Mouse (Mus musculus) embryo, embryonic 11 days (tissue): ENCODE data around the gene Col8a2.

Source experiments
- DNase-seq: peaks from one replicate; pipeline ENCODE4 v3.0.0-alpha.2; 2015

Gene Col8a2

DNA sequence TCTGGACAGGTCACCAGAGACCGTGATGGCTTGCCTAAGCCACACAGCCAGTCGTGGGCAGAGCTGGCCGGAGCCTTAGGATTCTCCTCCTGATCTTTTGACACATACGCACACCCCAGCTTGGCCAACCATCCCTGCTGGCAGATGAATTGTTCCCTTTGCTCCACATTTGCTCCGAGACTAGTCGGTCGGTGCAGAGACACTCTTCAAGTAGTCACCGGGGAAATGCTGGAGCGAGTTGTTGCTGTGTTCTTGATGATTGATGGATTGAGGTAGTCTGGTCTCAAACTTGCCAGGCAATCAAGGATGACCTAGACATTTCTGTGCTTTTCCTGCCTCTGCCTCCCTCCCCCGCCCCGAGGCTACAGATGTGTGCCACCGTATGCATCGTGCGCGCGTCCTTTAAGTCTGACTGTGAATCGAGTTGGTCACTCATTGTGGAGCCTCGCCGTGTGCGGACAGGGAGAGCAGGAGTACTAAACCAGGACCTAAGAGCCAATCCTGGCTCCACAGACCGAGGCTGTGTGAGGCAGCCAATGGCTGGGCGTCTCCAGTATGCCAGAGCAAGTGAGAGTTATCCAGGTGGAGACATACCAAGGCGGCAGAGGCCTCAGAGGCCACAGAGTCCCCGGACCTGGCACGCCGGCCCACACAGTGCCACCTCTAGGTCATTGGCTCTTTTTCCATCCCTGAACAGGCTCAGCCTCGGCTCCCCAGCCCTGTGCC, 15.2 kb downstream of the Col8a2 start:
- peak; percentile 52 for DNase-seq

DNA sequence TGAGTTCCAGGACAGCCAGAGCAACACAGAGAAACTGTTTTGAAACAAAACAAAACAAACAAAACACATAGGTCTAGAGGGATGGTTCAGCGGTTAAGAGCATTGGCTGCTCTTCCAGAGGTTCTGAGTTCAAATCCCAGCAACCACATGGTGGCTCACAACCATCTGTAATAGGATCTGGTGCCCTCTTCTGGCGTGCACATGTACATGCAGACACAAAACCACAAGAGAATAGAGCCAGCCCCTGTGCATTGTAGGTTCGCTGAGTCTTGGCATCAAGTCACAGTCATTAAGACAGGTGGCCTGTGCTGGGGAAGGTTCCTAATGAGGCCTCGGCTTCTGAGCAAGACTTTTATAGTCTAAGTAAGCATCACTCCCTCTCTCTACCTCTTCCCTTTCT, 17.3 kb downstream of the Col8a2 start:
- DNase-seq: no peak

DNA sequence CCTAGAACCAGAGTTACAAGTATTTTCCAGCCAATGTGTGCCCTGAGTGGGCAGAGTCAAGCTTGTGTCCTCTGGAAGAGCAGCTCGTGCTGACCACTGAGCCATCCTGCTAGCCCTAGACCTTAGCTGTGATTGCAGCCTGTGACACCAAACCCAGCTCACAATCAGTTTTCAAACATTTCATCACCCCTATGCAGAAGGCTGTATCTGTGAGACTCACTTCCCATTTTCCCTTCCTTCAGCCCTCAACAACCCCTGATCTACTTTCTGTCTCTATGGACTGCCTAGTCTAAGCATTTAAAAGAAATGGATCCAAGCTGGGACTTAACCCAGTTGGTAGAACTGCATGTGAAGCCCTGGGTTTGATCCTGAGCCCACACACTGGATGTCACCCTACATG, 18.8 kb downstream of the Col8a2 start:
- no peak for DNase-seq

DNA sequence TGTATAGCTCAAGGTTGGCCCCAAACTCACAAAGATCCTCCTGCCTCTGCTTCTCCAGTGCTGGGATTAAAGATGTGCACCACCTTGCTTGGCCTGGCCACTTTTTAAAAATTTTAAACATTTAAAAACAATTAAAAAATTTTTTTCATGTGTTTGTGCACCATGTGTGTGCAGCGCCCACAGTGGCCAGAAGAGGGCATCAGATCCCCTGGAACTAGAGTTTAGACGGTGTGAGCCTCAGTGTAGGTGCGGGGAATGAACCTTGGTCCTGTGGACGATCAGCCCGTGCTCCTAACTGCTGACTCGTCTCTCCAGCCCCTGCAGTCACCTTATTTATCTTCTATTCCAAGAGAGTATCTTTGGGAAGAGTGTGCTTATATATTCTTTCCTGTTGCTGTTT, 19.5 kb downstream of the Col8a2 start:
- DNase-seq: no peak

DNA sequence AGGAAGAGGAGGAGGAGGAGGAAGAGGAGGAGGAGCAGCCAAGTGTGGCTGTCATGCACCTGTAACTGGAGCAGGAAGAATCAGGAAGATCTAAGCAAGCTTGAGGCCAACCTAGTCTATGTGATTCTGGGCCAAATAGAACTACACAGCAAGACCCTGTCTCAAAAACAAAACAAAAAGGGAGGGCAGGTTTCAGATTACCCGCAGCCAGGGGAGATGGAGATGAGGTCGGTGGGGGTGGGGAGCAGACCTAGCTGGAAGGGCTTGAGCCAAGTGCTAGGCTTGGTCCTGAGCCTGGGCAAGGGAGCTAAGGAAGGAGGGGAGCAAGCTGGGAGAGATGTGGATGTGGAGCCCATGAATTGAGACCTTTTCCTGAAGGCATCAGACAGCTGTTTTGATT, 20.2 kb downstream of the Col8a2 start:
- DNase-seq: no peak

DNA sequence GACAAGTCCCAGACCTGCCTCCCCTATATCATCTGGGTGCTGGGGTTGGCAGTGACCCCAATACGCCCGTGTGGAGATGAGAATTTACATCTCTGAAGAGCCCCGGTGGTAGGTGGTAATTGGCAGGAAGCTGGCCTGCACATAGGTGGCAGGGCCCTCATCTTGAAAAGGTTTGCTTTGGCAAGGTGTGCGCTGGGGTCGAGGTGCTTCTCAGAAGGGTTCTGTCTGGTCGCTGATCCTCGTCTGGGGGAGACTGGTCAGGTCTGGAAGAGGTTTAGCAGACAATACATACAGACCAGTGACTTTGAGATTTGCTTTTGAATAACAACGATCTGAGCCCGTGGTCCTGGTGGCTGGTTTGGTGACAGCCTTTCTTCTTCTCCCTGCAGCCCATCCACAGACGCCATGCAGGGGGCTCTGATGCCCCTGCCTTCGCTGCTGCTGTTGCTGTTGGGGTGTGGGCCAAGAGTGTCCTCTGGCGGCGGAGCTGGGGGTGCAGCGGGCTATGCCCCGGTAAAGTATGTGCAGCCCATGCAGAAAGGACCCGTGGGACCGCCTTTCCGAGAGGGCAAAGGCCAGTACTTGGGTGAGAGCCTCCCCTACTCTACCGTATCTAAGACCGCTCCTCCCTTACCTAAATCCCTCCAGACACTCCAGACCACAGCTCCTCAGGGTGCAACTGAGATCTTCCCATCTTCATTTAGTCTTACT, 22.8 kb downstream of the Col8a2 start:
- DNase-seq: peak; percentile 63

DNA sequence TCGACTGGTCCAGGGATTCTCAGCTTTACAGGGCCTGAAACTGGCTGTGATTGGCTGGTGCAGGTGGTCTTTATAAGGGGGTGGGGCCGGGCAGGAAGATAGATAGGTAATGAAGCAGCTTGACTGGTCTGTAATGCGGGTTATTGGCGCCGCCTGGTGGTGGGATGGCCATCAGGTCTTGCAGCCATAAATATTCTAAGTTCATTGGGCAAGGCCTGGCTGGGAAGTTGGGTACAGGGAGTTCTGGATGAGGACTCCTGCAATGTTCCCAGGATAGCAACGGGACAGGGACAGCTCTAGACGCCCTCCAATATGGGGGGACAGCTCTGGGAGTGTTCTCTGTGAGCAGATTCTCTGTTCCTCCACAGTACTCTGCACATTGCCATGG, 23.3 kb downstream of the Col8a2 start:
- peak; percentile 90 for DNase-seq

DNA sequence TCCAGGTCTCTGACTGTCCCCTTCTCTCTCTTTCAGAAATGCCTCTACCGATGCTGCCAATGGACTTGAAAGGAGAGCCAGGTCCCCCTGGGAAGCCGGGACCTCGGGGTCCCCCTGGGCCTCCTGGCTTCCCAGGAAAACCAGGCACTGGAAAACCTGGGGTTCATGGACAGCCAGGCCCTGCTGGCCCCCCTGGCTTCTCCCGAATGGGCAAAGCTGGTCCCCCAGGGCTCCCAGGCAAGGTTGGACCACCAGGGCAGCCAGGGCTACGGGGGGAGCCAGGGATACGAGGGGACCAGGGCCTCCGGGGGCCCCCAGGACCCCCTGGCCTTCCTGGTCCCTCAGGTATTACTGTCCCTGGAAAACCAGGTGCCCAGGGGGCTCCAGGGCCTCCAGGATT, 23.8 kb downstream of the Col8a2 start:
- DNase-seq: no peak

DNA sequence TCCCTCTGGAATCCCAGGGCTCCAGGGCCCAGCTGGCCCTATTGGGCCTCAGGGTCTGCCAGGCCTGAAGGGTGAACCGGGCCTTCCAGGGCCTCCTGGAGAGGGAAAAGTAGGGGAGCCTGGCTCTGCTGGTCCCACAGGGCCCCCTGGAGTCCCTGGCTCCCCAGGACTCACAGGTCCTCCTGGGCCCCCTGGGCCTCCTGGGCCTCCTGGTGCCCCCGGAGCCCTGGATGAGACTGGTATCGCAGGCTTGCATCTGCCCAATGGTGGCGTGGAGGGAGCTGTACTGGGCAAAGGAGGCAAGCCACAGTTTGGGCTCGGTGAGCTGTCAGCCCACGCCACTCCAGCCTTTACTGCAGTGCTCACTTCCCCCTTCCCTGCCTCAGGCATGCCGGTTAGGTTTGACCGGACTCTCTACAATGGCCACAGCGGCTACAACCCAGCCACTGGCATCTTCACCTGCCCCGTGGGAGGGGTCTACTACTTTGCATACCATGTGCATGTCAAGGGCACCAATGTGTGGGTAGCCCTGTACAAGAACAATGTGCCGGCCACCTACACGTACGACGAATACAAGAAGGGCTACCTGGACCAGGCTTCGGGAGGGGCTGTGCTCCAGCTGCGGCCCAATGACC, 25.1 kb downstream of the Col8a2 start:
- no peak for DNase-seq

DNA sequence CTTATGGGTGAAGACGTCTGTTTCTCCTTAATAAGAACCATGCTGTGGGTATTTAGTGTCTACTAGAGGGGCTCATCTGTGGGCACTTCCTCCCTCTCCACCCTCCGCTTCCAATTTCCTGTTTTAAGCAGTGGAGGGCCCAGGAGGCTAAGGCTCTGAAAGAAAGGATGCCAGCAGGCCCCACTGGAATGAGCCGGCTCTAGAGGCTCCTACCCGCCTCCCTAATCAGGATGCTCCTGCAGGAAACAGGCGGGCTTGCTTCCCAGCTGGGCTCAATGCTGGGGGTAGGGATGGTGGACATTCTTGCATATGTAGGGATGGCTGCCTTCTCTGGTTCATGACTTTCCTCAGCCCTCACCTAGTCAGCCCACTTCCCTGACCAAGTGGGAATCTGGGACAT, 26.6 kb downstream of the Col8a2 start:
- DNase-seq: no peak

DNA sequence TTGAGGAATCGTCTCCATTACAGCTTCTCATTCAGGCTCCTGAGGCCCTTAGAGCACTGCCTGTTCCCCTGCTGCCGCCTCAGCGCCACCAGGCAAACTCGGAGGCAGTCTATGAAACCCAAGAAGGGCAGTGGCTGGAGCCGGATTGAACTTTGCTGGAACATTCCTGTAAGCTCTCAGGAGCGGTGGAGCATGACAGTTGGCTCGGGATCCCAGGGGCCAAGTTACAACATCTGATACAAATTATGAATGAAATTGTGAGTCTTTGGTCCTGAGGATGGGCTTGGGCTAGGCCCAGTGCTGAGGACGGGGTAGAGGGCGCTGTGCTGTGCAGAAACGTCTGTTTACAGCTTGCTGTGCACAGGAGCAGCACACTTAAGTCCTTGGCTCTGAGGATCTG, 27.8 kb downstream of the Col8a2 start:
- DNase-seq: peak; percentile 63

DNA sequence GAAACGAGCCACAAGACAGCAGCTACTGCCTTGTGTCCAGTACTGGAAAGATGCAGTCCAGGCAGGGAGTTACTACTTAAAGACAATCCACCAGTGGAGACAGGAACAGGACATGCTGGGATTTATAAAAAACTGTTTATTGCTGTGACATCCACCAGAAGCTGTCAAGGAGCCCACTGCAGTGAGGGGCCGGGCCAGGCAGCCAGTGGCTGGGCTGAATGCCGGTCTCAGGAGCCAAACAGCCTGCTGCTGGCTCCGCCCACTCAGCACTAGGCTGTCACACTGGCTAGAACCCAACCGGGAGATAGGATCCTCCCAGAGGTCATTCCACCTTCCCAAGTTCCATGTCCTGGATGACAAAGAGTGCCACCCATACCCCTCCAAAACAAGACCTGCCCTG, 29.3 kb downstream of the Col8a2 start:
- DNase-seq: no peak

DNA sequence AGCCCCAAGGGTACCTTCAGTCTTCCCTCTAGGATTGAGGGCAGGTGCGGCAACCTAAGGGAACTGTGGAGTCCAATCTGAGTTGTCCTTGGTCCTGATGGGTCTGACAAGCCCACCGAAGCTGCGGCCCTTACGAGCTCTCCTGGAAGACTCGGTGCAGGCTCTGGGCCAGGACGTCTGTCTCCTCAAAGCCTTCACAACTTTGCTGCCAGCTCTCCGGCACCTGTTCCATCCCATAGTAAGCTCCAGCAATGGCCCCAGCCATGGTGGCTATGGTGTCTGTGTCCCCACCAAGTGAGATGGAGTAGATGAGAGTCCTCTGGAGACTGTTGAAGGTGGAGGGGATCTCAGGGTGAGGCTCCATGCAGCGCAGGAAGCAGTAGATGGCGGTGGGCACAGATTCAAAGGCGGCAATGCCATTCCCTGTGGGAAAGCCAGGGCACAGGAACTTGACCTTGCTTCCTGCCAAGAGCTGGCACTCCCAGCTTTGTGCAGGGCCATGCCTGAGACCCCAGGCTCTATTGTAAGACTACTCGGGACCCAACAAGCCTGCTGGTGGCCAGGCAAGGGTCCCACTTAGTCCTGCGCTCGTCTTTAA, 29.9 kb downstream of the Col8a2 start:
- DNase-seq: no peak

DNA sequence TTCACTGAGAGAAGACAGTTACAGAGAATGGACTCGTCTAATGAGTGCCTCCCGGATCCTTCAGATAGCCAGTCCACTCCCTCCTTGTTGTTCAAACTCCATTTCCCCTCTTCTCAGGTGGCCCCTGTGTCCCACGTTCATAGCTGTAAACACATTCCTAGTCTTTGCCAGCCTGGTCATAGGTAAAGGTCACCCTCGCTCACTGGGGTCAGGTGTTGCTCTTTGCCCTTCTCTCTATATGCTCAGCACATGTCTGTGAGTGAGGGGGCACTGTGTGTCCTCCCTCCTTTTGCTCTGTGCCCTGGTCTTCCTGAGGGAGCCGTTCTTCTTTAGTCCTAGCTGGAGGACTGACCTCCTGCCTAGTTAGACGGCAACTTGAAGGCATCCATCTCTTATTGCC, 33.2 kb downstream of the Col8a2 start:
- no peak for DNase-seq

DNA sequence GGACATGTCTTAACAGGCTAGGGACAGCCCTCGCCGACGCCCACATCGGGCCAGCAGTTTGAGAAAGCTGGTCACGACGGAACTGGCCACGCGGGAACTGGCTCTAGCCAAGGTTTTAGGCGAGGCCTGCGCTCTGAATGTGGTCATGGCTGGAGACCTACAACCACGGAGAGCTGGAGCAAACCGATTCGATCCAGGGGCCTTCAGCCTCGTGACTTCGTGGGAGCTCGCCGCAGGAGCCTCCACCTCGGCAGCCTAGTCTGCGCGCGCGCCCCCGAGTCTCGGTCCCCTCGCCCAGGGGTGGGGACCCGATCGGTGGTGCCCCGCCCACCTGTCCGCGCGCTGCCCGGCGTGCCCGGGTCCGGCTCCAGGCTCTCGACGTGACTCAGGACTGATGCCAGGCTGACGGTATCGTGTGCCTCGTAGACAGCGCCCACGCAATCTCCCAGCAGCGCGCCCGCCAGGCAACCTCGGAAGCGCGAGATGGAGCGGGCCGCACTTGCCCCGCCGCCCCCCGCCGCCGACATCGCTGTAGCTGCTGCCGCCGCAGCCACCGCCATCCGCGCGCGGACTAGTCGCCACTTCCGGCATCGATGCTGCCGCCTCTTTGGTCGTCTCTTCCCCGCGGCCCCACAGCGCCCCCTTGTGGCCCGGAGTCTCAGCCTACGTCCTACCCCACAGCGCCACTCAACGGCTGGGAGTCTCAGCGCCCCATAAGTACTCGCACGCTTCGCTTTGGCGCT, 34.7 kb downstream of the Col8a2 start, which contains the start of gene Adprhl2:
Adprhl2 (minus strand) TSS at position 593 of the 743 bp plus-strand sequence.
- peak; percentile 97 for DNase-seq

DNA sequence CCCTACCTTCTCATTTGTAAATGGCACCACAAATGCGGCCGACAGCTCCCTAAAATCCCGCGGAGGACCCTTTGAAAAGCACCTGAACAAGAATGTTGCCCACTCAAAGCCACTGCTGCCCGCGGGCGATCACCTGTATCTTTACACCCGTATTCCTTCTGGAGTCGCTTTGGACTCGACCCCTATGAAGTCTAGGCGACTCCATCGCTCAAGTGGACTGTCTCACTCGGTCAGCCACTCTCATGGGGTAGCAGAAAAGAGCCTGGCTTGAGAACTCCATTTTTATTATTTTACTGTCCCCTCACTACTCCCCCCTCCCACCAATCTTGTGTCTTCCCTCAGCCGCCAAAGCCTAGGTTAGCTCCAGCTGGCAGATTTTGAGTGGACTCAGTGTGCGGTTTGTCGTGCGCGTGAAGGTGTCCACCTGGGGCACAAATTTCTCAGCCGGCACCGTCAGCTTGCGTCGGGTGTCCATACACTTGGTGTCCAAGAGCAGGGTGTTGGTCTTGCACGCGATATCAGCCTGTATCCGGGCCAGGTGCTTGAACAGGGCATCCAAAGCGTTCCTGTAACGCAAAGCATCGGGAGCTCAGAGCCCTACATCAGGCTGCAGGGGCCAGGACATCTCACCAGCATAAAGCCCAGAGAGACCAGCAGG, 35.4 kb downstream of the Col8a2 start:
- no peak for DNase-seq

DNA sequence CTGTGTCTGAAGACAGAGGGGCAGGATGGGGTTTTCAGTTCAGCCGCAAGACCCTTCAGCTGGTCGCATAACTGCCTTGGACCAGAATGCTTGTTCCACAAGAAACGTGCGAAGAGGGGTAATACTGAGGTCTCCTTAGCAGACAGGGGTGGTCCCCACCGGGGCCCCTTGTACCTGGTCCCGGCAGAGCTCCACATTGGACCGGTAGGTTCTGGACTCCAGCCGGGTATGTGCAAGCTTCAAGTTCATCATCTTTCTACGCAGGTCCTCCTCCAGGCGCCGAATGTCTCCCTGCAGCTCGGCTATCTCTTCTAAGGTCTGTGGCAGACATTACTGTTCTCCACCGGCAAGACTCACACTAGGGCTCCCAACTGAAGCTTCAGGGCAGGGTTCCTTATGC, 36.1 kb downstream of the Col8a2 start:
- DNase-seq: no peak

DNA sequence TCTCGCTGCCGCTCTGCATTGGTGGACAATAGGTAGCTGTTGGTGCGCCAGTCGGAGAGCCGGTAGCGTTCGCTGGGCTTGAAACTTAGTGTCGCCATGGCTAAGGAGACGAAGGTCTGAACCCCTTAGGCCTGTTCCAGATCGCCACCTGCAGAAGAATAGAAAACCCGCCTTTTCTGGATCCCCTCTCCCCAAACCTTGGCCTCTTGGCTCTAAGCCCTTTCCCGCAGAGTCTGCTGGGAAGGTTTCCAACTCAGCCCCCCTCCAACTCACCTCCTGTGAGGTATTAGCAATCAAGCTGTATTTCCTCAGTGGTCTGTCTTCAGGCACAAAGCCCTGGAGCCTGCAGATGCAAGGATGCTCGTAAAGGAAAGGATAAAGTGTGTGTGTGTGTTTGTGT, 38.3 kb downstream of the Col8a2 start:
- DNase-seq: no peak

DNA sequence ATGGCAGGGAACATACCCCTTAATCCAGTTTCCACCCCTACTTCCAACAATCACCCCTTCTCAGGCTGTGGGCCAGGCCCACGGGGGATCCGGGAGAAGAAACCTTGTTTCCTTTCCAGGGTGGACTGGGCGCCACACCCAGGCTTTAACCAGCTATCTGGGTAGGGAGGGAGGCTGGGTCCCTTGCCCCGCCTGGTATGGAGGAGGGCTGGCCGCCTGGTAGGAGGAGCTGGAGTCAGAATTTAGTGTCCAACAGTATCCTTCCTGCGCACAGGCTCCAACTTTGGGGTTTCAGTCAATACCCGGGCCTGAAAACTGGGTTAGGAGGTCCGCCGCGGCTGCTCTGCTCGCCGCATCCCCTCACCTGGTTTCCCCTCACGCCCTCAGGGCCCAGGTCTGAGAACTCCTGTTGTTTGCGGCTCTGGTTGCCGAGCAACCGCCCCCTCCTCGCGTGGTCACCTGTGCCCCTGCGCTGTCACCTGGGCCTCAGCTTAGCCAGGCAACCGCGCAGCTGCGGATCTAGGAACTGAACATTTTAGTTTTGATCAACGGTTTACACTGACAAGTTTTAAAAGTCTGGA, 38.8 kb downstream of the Col8a2 start, which contains the start of gene Tekt2:
Tekt2 (minus strand) TSS at position 408 of the 581 bp plus-strand sequence.
- no peak for DNase-seq

DNA sequence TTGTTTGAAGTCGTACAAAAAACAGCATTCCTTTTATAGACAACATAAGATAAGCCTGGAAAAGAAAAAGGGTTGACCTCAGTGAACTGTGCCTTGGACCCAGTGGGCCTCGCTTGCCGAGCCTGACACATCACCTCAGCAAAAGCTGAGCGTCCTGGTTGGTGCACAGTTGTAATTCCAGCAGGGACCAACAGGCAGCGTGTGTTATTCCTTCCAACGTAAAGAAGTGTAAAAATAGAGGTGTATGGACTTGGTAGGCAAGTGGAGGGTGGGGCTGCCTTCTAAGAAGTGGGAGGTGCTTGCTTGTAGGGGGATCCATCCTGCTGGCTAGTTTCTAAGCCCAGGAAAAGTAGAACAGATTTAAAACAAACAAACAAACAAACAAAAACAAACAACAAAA, 39.4 kb downstream of the Col8a2 start:
- no peak for DNase-seq

DNA sequence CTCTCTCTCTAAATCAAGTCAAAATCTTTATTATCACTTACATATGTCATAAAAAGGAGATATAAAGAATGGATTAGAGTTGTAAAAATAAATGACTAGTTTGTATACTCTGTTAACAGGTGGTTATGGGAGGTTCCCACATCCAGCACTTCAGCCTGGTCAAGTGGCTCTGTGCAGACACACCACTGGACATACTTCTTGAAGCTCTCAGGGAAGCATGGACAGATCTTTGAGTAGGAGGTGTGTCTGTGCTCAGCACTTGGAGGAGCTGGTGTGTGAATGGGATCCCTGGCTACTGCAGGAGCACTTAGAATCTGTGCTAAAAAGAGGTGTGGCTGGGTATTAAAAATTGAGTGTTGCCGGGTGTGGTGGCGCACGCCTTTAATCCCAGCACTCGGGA, 43.7 kb downstream of the Col8a2 start:
- no peak for DNase-seq

DNA sequence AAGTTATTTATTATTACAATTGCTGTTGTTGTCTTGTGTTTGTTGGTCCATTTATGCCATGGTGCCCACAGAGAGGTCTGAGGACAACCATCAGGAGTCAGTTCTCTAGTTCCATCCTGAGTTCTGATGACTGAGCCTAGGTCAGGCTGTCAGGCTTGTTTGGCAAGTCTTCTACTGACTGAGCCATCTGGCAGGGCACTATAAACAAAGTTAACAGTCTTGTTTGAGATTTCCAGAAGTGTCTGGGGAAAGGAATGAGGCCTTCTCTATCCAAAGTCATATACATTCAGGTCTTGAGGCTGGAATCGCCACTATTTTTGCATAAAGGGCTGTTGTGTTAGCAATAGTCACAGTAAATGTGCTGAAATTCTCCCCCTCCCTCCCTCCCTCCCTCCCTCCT, 45.2 kb downstream of the Col8a2 start:
- no peak for DNase-seq
